Mouse (Mus musculus) layer of hippocampus, adult 11-12 months (tissue): ENCODE data around the gene Fgd6.

Experiments
- DNase-seq: peaks from one replicate; pipeline ENCODE4 v3.0.0; 2022; ENCODE audit warnings: low spot score

Gene Fgd6

GRCm38 (mm10) chr10:94035658-94036374 is at the start of gene Fgd6, which contains the start of gene Vezt:
Fgd6 (plus strand) TSS chr10:94036001.
Vezt (minus strand) TSS chr10:94035817.
- peak; percentile 98 for DNase-seq

- DNase-seq, result no peak
These were observed 41.7 kb upstream of the Fgd6 start for GRCm38 (mm10) chr10:93994136-93994535.

GRCm38 (mm10) chr10:93995100-93995499 is 40.7 kb upstream of the Fgd6 start:
- no peak for DNase-seq

- no peak for DNase-seq
These were observed 36.4 kb upstream of the Fgd6 start for GRCm38 (mm10) chr10:93999357-93999756.

- no peak for DNase-seq
These were observed 35.6 kb upstream of the Fgd6 start for GRCm38 (mm10) chr10:94000223-94000622.

- DNase-seq, result no peak
These were observed 27.4 kb upstream of the Fgd6 start for GRCm38 (mm10) chr10:94008356-94008755.

GRCm38 (mm10) chr10:94009991-94010679 is 25.7 kb upstream of the Fgd6 start:
- no peak for DNase-seq

- no peak for DNase-seq
These were observed 24.8 kb upstream of the Fgd6 start for GRCm38 (mm10) chr10:94011024-94011423.

GRCm38 (mm10) chr10:94013196-94013595 is 22.6 kb upstream of the Fgd6 start:
- DNase-seq, result peak; percentile 35

GRCm38 (mm10) chr10:94014200-94014599 is 21.6 kb upstream of the Fgd6 start:
- no peak for DNase-seq

GRCm38 (mm10) chr10:94017455-94017854 is 18.3 kb upstream of the Fgd6 start:
- DNase-seq, result no peak

- DNase-seq, result no peak
These were observed 15.2 kb upstream of the Fgd6 start for GRCm38 (mm10) chr10:94020587-94020986.

GRCm38 (mm10) chr10:94021059-94021458 is 14.7 kb upstream of the Fgd6 start:
- DNase-seq, result no peak

- no peak for DNase-seq
These were observed 10.7 kb upstream of the Fgd6 start for GRCm38 (mm10) chr10:94025079-94025478.

- no peak for DNase-seq
These were observed 7.3 kb upstream of the Fgd6 start for GRCm38 (mm10) chr10:94028493-94028892.

- DNase-seq, result no peak
These were observed 4.6 kb upstream of the Fgd6 start for GRCm38 (mm10) chr10:94031164-94031563.

- peak; percentile 43 for DNase-seq
These were observed 734 bp upstream of the Fgd6 start for GRCm38 (mm10) chr10:94034876-94035657.

- peak; percentile 12 for DNase-seq
These were observed 566 bp downstream of the Fgd6 start for GRCm38 (mm10) chr10:94036375-94036758.

- no peak for DNase-seq
These were observed 1.4 kb downstream of the Fgd6 start for GRCm38 (mm10) chr10:94037196-94037595.

- no peak for DNase-seq
These were observed 1.8 kb downstream of the Fgd6 start for GRCm38 (mm10) chr10:94037596-94037995.

- DNase-seq, result no peak
These were observed 2.8 kb downstream of the Fgd6 start for GRCm38 (mm10) chr10:94038366-94039260.

GRCm38 (mm10) chr10:94043908-94044307 is 8.1 kb downstream of the Fgd6 start:
- DNase-seq, result no peak
